In genomic region chr19:3623824-3624223, GRCm38 (mm10) we compare ENCODE assay signal across 9 mouse cellular contexts. TPM values are rescaled to one million over a fixed set of nuclear protein-coding genes. Genes with fewer than 3 reads are reported as not detected.
A peak's percentile ranks its signal among the peaks of the same experiment; 100 is the strongest.
DNase-seq lines count a peak whose midpoint lies in the region; ATAC-seq and TF ChIP-seq lines count a peak whose summit lies in the region.
"Had no signal": no experiment of that assay in that cellular context is flagged by ENCODE, and none has a peak within 500 bp of the region (broad histone marks: within the 10 kb centered on the region; RNA-seq: fewer than 3 reads in every experiment).

No protein-coding gene starts in this region.

- no peak overlapping the region for H3K4me2 ChIP-seq in forebrain, embryonic 14.5 days (ENCODE audit: low read length)
- H3K4me2 ChIP-seq in kidney, embryonic 16.5 days (replicated peaks; ENCODE audit: low read depth, low read length): no peak overlapping the region
- H3K4me2 ChIP-seq: limb, embryonic 12.5 days had no signal

- no peaks in the 10 kb centered on the region for H3K4me1 ChIP-seq in forebrain, embryonic 14.5 days (ENCODE audit: control insufficient read depth, insufficient read depth, low read length)
- no peaks in the 10 kb centered on the region for H3K4me1 ChIP-seq in kidney, embryonic 16.5 days (ENCODE audit: insufficient read depth, low read length)
- H3K4me1 ChIP-seq in thymus, adult 2 months (replicated peaks; ENCODE audit: control insufficient read depth, insufficient read depth, low read length): no peaks in the 10 kb centered on the region
- H3K4me1 ChIP-seq: limb, embryonic 12.5 days had no signal

- H3K27me3 ChIP-seq in forebrain, embryonic 14.5 days (replicated peaks; ENCODE audit: control insufficient read depth, insufficient read depth, low read length): no peaks in the 10 kb centered on the region
- no peaks in the 10 kb centered on the region for H3K27me3 ChIP-seq in kidney, embryonic 16.5 days (ENCODE audit: insufficient read depth, low read length)
- H3K27me3 ChIP-seq in thymus, adult 2 months (ENCODE audit: control insufficient read depth, insufficient read depth, low read length): no peaks in the 10 kb centered on the region
- H3K27me3 ChIP-seq: limb, embryonic 12.5 days had no signal

- H3K27ac ChIP-seq in forebrain, embryonic 14.5 days (ENCODE audit: low read depth, low read length): no peak overlapping the region
- H3K27ac ChIP-seq in kidney, embryonic 16.5 days (ENCODE audit: low read length): no peak overlapping the region
- H3K27ac ChIP-seq in thymus, adult 2 months (ENCODE audit: control insufficient read depth, insufficient read depth, low read length): no peak overlapping the region
- H3K27ac ChIP-seq: limb, embryonic 12.5 days had no signal

- no peak overlapping the region for H3K9ac ChIP-seq in forebrain, embryonic 14.5 days (ENCODE audit: low read length)
- H3K9ac ChIP-seq in kidney, embryonic 16.5 days (replicated peaks; ENCODE audit: low read length): no peak overlapping the region
- H3K9ac ChIP-seq: limb, embryonic 12.5 days had no signal

- peak; percentile 76 to 78 for DNase-seq in cerebellum, postnatal 10 days
- DNase-seq in cerebellum, adult 11-12 months: no peak
- DNase-seq in 3134 (ENCODE audit: extremely low read depth, insufficient read length, low spot score): peak; percentile 49
- peak; percentile 73 for DNase-seq in adrenal gland, postnatal 10 days
- DNase-seq in forebrain, embryonic 14.5 days (ENCODE audit: low spot score): peak; percentile 10
- DNase-seq in lung, postnatal 10 days: peak; percentile 74
- peak; percentile 58 for DNase-seq in thymus, adult 2 months

- TF ChIP-seq POLR2A in thymus, adult 2 months (IDR thresholded peaks at IDR 0.05; ENCODE audit: control insufficient read depth, extremely low read depth, insufficient read depth, low read length, poor library complexity): no peak

- TF ChIP-seq CTCF in thymus, adult 2 months (IDR thresholded peaks at IDR 0.05; ENCODE audit: borderline replicate concordance, control insufficient read depth, extremely low read depth, insufficient read depth, low read length, poor library complexity): peak; percentile 58; the same call in 1 of the 2 replicates

- ATAC-seq in forebrain, embryonic 14.5 days: no peak
- peak; percentile 78 for ATAC-seq in kidney, embryonic 16.5 days (ENCODE audit: low FRiP score, low TSS enrichment)

- H3K9me3 ChIP-seq in forebrain, embryonic 14.5 days (replicated peaks; ENCODE audit: control insufficient read depth, low read length): no peaks in the 10 kb centered on the region
- peaks cover 6% of the 10 kb centered on the region for H3K9me3 ChIP-seq in kidney, embryonic 16.5 days (ENCODE audit: low read length)

- peaks cover 48% of the 10 kb centered on the region for H3K36me3 ChIP-seq in forebrain, embryonic 14.5 days (ENCODE audit: control insufficient read depth, insufficient read depth, low read length)
- H3K36me3 ChIP-seq in kidney, embryonic 16.5 days (ENCODE audit: insufficient read depth, low read length): peaks cover 59% of the 10 kb centered on the region
- H3K36me3 ChIP-seq in thymus, adult 2 months (ENCODE audit: control insufficient read depth, insufficient read depth, low read length): peaks cover 4% of the 10 kb centered on the region

- WGBS in forebrain, embryonic 14.5 days: 75% methylated on average over 5 of the region's 5 CpGs
- 69% methylated on average over 5 of the region's 5 CpGs for WGBS in kidney, embryonic 16.5 days
- 87% methylated on average over 5 of the region's 5 CpGs for WGBS in thymus, adult 2 months

- H3K4me3 ChIP-seq in forebrain, embryonic 14.5 days (ENCODE audit: low read depth, low read length): no peak overlapping the region
- no peak overlapping the region for H3K4me3 ChIP-seq in kidney, embryonic 16.5 days (ENCODE audit: low read length)
- H3K4me3 ChIP-seq in thymus, adult 2 months (ENCODE audit: control insufficient read depth, insufficient read depth, low read length): no peak overlapping the region
- H3K4me3 ChIP-seq: limb, embryonic 12.5 days had no signal

RNA-seq across cellular contexts. Expression of gene Ppp6r3, which starts 48.3 kb away (rescaled TPM):
- 10 to 100 TPM; 87.1 to 99.7 TPM for total RNA-seq in adrenal gland, postnatal 10 days (2021)
- polyA plus RNA-seq in forebrain, embryonic 14.5 days (2014; fragmentation: Nextera tagmentation; extraction: Ambion mirVana): 59.9 and 62.4 TPM in 2 replicates
- polyA plus RNA-seq in kidney, embryonic 16.5 days (2015; fragmentation: Nextera tagmentation; extraction: Ambion mirVana): 67.7 and 68.7 TPM in 2 replicates
- 97.4 and 109 TPM in 2 replicates for polyA plus RNA-seq in thymus, adult 2 months (2012; rRNA removed)
